Mouse (Mus musculus) layer of hippocampus, adult 9-10 months (tissue): ENCODE data around the gene Nyap1.

Experiments
- DNase-seq: peaks from one replicate; pipeline ENCODE4 v3.0.0; 2022; ENCODE audit warnings: low spot score

Gene Nyap1

GRCm38 (mm10) chr5:137699080-137699479, 42.3 kb downstream of the Nyap1 start:
- no peak for DNase-seq

DNA sequence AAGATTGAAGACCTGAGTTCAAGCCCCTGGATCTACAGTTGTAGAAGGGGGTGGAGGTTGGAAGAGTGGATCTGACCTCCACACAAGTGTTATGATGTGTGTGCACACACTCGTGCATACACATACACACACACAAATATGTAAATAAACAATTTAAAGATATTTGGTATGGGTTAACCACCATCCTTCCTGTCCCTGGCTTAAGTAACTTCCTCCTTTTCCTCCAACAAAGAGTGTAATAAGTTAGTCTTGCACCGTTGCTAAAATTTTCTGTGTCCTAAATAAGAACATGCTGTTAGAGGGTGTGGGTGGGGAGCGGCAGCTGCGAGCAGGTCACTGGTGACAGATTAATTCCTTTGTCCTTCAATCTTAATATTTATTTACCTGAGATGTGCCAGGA, 45.5 kb downstream of the Nyap1 start:
- no peak for DNase-seq

- no peak for DNase-seq
These were observed 46.6 kb downstream of the Nyap1 start for GRCm38 (mm10) chr5:137694796-137695195.

DNA sequence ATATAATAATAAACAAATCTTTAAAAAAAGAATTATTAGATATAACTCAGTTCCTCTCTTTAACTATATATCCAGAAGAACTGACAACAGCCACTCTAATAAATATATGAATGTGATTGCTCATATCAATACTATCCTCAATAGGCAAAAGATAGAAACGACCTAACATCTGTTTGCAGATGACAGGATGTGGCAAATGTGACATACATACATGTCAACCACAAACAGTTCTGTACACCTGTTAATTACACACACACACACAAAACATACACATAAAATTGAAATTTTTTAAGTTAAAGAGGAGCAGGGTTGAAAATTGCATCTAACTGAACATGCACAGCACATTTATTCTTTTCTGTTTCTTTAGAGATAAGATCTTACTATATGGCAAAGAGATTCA, 49.5 kb downstream of the Nyap1 start:
- DNase-seq: no peak

- DNase-seq: no peak
These were observed 50.9 kb downstream of the Nyap1 start for GRCm38 (mm10) chr5:137690531-137690930.

GRCm38 (mm10) chr5:137689974-137690373, 51.4 kb downstream of the Nyap1 start:
- no peak for DNase-seq

GRCm38 (mm10) chr5:137686127-137686790, 55.1 kb downstream of the Nyap1 start:
- no peak for DNase-seq

GRCm38 (mm10) chr5:137685653-137686052, 55.8 kb downstream of the Nyap1 start:
- no peak for DNase-seq

DNA sequence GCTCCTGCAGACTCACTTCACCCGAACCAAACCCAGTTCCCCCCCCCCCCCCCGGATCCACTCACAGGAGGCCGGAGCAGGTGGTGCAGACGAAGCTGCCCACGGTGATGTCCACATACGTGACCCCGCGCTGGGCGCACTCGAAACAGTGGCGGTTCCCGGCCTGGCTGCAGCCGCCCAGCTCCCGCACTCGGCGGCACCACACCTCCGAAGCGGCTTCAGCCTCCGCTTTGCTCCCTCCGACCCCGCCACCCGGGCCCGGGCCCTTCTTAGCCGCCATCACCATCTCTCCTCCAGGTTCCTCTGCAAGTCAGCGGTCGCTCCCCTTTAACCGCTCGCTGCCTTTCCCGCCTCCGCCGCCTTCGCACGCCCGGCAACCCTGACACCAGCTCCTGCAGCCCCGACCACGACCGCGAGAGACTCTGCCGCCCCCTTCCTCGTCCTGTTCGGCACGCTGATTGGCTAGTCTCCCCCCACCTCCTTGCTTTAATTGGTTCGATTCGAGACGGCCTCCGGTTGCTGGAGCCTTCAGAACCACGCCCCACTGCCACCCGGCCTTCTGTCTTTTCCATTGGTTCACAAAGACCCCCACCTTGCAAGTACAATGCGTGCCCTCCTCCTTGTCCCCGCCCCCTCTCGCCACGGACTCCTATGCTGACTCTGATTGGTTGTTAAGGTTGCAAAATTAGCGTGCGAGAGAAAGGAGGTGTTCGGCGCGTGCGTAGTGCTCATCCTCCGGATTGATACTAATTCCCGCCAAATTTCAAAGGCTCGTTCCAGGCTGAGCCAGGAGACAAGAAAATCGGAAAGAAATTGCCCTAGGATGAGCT, 56.9 kb downstream of the Nyap1 start, which contains the start of gene Agfg2:
Agfg2 (minus strand) TSS at position 433 of the 830 bp plus-strand sequence.
- peak; percentile 98 for DNase-seq

DNA sequence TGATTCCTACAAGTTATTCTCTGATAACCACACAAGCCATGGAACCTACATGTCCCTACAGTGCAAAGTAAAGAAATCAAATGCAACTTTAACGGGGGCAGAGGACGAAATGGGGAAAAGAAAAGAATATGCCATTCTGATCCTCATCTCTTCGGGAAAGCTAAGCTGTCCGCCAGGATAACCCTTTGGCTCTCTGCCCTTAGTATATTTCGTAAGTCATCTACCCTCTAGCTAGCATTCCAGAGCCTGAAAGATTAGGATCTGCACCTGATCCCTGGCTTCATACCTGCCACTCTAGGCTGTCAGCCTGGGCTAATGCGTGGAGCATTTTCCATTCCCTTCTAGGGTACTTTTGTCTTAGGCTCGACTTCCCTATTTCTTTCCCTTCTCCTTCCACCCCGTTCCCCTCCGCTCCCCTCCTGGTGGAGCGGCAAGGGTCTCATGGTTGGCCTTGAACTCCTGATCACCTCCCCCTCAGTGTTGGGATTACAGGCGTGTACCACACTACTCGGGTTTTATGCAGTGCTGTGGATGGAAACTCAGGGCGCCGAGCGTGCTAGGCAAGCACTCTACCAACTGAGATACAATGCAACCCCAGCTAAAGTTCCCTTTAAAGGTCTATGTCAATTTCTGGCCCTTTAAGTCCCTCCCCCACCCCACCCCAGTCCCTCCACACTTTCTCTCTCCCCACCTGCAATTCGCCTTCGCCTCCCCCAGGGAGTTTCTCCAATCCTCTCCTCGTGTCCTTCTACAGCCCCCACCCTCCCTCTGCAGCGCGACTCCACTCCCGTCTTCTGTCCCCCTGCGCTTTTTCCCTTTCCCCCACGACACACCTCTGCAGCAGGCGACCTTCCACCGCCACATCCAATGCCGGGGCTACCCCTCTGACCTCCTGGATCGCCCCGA, 57.8 kb downstream of the Nyap1 start:
- DNase-seq: no peak

DNA sequence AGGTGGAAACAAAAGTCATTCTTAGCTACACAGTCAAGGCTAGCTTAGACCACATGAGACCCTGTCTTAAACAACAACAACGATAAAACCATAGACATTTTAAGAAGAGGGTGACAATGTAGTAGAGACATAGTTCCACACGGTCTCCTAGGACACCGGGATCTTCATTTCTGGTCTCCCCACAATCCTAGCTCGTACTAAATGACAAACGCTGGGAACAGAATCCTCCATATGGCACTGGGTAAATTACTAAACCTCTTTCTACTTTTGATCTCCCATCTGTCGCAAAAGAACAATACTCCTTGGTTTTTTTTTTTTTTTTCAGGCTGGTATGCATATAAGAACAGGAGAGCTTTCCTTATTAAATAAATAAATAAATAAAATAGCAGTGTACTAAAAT, 58.9 kb downstream of the Nyap1 start:
- no peak for DNase-seq
